Mouse (Mus musculus) stomach, postnatal 0 days (tissue): ENCODE data around the gene Fuca1.

Experiments used
- CTCF ChIP-seq: IDR thresholded peaks from 2 replicates; pipeline ENCODE4 v1.5.1; 2016; ENCODE audit warnings: antibody characterized with exemption, low read depth, mild to moderate bottlenecking, moderate library complexity
- EP300 ChIP-seq: optimal IDR thresholded peaks from 2 replicates; pipeline ENCODE3; 2016; ENCODE audit warnings: antibody characterized with exemption

GRCm38 (mm10) chr4:135906633-135907032 is 13.9 kb upstream of the Fuca1 start:
- TF ChIP-seq CTCF (no peak), EP300 (no peak)
